ENCODE assay signal across 10 mouse cellular contexts in genomic region chr10:47102551-47102950, GRCm38 (mm10).
DNase-seq lines count a peak whose midpoint lies in the region; ATAC-seq lines count a peak whose summit lies in the region.
"Had no signal": no experiment of that assay in that cellular context is flagged by ENCODE, and none has a peak within 500 bp of the region (broad histone marks: within the 10 kb centered on the region; RNA-seq: fewer than 3 reads in every experiment).

No protein-coding gene starts in this region.

- H3K4me3 ChIP-seq in forebrain, embryonic 13.5 days: no peak overlapping the region
- H3K4me3 ChIP-seq in forebrain, embryonic 11.5 days (ENCODE audit: low read depth, low read length): no peak overlapping the region
- H3K4me3 ChIP-seq in hindbrain, embryonic 16.5 days (ENCODE audit: low read length): no peak overlapping the region

- intact Hi-C loops in left cerebral cortex, postnatal 4 days (cut with DNase I): no loop called here

- 13% methylated on average over 1 of the region's 1 CpGs for WGBS in forebrain, embryonic 13.5 days
- WGBS in forebrain, embryonic 11.5 days: 37% methylated on average over 1 of the region's 1 CpGs
- 23% methylated on average over 1 of the region's 1 CpGs for WGBS in hindbrain, embryonic 16.5 days

- H3K27me3 ChIP-seq in forebrain, embryonic 13.5 days: no peaks in the 10 kb centered on the region
- no peaks in the 10 kb centered on the region for H3K27me3 ChIP-seq in forebrain, embryonic 11.5 days (ENCODE audit: control insufficient read depth, insufficient read depth, low read length)
- no peaks in the 10 kb centered on the region for H3K27me3 ChIP-seq in hindbrain, embryonic 16.5 days (replicated peaks; ENCODE audit: control insufficient read depth, insufficient read depth, low read length)

- H3K27ac ChIP-seq in forebrain, embryonic 13.5 days: no peak overlapping the region
- no peak overlapping the region for H3K27ac ChIP-seq in forebrain, embryonic 11.5 days (ENCODE audit: low read depth, low read length)
- H3K27ac ChIP-seq in hindbrain, embryonic 16.5 days (ENCODE audit: low read depth, low read length): no peak overlapping the region

- H3K4me2 ChIP-seq in forebrain, embryonic 13.5 days: no peak overlapping the region
- H3K4me2 ChIP-seq in forebrain, embryonic 11.5 days (ENCODE audit: low read depth, low read length, severe bottlenecking): no peak overlapping the region
- no peak overlapping the region for H3K4me2 ChIP-seq in hindbrain, embryonic 16.5 days (ENCODE audit: low read length)

- H3K9me3 ChIP-seq in forebrain, embryonic 13.5 days (replicated peaks): no peaks in the 10 kb centered on the region
- H3K9me3 ChIP-seq in forebrain, embryonic 11.5 days (ENCODE audit: control insufficient read depth, low read length): no peaks in the 10 kb centered on the region
- no peaks in the 10 kb centered on the region for H3K9me3 ChIP-seq in hindbrain, embryonic 16.5 days (ENCODE audit: control insufficient read depth, low read length)

- H3K4me1 ChIP-seq in forebrain, embryonic 13.5 days: no peaks in the 10 kb centered on the region
- no peaks in the 10 kb centered on the region for H3K4me1 ChIP-seq in forebrain, embryonic 11.5 days (replicated peaks; ENCODE audit: control insufficient read depth, insufficient read depth, low read length)
- no peaks in the 10 kb centered on the region for H3K4me1 ChIP-seq in hindbrain, embryonic 16.5 days (ENCODE audit: control insufficient read depth, insufficient read depth, low read depth, low read length)

- no peak for DNase-seq in forebrain, embryonic 11.5 days (ENCODE audit: low spot score)
- peak; percentile 37 for DNase-seq in adrenal gland, postnatal 14 days
- peak; percentile 0 for DNase-seq in left cerebral cortex, postnatal 4 days
- no peak for DNase-seq in kidney, postnatal 36 days
- no peak for DNase-seq in ovary, postnatal 36 days (ENCODE audit: low spot score)
- DNase-seq: gastrocnemius, postnatal 10 days; heart, postnatal 10 days had no signal

- H3K36me3 ChIP-seq in forebrain, embryonic 13.5 days (ENCODE audit: poor library complexity, severe bottlenecking): no peaks in the 10 kb centered on the region
- H3K36me3 ChIP-seq in forebrain, embryonic 11.5 days (ENCODE audit: control insufficient read depth, insufficient read depth, low read length): no peaks in the 10 kb centered on the region
- no peaks in the 10 kb centered on the region for H3K36me3 ChIP-seq in hindbrain, embryonic 16.5 days (ENCODE audit: control insufficient read depth, insufficient read depth, low read length)

- peak; percentile 86 for ATAC-seq in forebrain, embryonic 13.5 days
- no peak for ATAC-seq in forebrain, embryonic 11.5 days (replicated peaks; ENCODE audit: low FRiP score)
- peak; percentile 75; the same call in 1 of the 2 replicates for ATAC-seq in hindbrain, embryonic 16.5 days
- ATAC-seq in CD4-positive, CD25-positive, alpha-beta regulatory T cell, adult 4 months: no peak

- H3K9ac ChIP-seq in forebrain, embryonic 13.5 days: no peak overlapping the region
- H3K9ac ChIP-seq in forebrain, embryonic 11.5 days (ENCODE audit: low read length): no peak overlapping the region
- no peak overlapping the region for H3K9ac ChIP-seq in hindbrain, embryonic 16.5 days (ENCODE audit: low read depth, low read length)

Comparison
In these comparisons a context has a peak if more than half of its experiments do, and no peak if none do; other contexts are left out.
1. ATAC-seq: peak in forebrain, embryonic 13.5 days (single experiment) and hindbrain, embryonic 16.5 days (single experiment); none in forebrain, embryonic 11.5 days (single experiment) and CD4-positive, CD25-positive, alpha-beta regulatory T cell, adult 4 months (single experiment).
2. DNase-seq: peak in adrenal gland, postnatal 14 days (single experiment) and left cerebral cortex, postnatal 4 days (single experiment); none in forebrain, embryonic 11.5 days (single experiment), kidney, postnatal 36 days (0 of 2) and ovary, postnatal 36 days (single experiment).